Mouse (Mus musculus): Measurements from ENCODE around the gene Dbr1. TPM values are rescaled to one million over a fixed set of nuclear protein-coding genes. Genes with fewer than 3 reads are reported as not detected.
"Not testable (repeated sequence)": the region's sequence is repeated elsewhere in the genome, so short reads cannot be mapped to it uniquely, and the experiment has no call there.

Gene Dbr1
- polyA plus RNA-seq, 1 experiment from 2014 or later = 52.6 TPM

DNA sequence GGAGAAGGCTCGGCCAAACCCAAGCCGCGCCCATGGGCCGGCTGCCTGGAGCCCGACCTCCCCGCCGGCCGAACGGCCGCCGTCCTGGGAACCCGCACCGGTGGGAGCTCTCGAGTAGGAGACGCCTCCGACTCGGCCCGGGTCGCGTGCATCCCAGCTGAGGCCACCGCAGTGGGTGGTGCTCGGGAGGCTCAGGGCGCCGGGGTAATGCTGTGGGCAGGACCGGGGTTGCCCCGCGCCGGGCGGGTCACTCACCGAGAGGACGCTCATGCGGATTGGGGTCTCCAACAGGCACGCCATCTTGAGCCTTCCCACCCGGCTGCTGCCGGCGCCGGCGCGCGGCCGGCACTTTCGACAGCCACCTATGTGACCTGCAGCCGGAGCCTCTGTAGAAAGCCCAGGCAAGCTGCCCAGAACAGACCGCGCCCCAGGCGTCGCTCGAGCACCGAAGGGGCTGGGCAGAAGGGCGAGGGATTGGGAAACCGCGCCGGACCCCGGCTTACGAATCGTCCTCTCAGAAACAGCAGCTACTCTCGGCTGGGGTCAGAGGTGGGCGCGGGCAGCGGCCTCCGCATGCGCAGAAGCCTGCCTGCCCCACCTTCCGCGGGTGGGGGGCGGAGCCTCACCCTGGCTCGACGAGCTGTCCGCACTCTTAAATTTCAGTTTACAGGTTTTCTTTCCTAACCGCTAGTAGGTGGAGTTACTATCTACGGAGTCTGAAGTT is 7.1 kb upstream of the Dbr1 start, which contains the start of gene Armc8:
Armc8 (minus strand) TSS at position 553 of the 724 bp plus-strand sequence.
- peaks cover 13% of the 10 kb centered on the region for H3K27me3 ChIP-seq (ENCODE audit: poor library complexity, severe bottlenecking)
- no peaks in the 10 kb centered on the region for H3K9me3 ChIP-seq
- H3K4me1 ChIP-seq = peaks cover 23% of the 10 kb centered on the region
- no peaks in the 10 kb centered on the region for H3K36me3 ChIP-seq (replicated peaks)
- peak; percentile 89 for DNase-seq (ENCODE audit: extremely low spot score, low spot score)
- peak within 1 kb of the TSS; percentile 99 for H3K4me3 ChIP-seq
- H3K27ac ChIP-seq = peak within 1 kb of the TSS; percentile 100
- WGBS = under 1% methylated on average over 70 of the region's 70 CpGs

DNA sequence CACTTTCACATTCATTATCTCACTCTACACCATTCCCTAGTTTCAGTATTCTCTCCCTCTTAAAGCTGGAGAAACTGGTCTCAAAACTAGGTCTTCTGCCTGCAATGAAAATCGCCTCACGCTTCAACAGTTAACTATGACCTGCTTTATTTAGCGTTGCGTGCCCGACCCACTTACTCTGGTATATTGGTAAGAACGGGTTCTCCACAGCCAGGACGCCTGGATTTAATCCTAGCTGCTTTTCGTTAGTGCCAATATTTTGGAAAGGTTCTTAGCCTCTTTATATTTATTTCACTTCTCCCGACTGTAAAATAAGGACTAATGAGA is 6.6 kb upstream of the Dbr1 start:
- WGBS = 1% methylated on average over 9 of the region's 9 CpGs
- peaks cover 13% of the 10 kb centered on the region for H3K27me3 ChIP-seq (ENCODE audit: poor library complexity, severe bottlenecking)
- peak overlapping the region; percentile 100 for H3K27ac ChIP-seq
- peaks cover 19% of the 10 kb centered on the region for H3K4me1 ChIP-seq
- no peaks in the 10 kb centered on the region for H3K36me3 ChIP-seq (replicated peaks)
- no peak for DNase-seq (ENCODE audit: extremely low spot score, low spot score)
- H3K9me3 ChIP-seq = no peaks in the 10 kb centered on the region
- H3K4me3 ChIP-seq = peak overlapping the region; percentile 99

DNA sequence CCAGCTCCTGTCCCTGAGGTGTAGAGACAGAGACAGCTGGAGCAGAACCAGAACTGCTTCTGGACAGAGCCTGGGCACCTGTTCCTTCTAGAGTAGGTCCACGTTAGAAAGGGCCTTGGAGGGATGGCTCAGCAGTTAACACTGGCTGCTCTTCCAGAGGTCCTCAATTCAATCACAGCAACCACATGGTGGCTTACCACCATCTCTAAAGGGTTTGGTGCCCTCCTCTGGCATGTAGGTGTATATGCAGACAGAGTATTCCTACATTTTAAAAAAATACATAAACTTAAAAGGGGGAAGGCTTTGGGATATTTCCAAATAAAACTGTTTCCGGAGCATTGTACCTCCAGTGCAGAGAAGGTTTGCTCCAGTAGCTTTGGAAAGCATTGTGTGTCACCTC is 5.1 kb downstream of the Dbr1 start:
- DNase-seq (ENCODE audit: extremely low spot score, low spot score) = peak; percentile 23
- H3K36me3 ChIP-seq (replicated peaks) = peaks cover 78% of the 10 kb centered on the region
- no peak overlapping the region for H3K4me3 ChIP-seq
- H3K9me3 ChIP-seq = no peaks in the 10 kb centered on the region
- H3K27me3 ChIP-seq (ENCODE audit: poor library complexity, severe bottlenecking) = no peaks in the 10 kb centered on the region
- no peak overlapping the region for H3K27ac ChIP-seq
- 58% methylated on average over 2 of the region's 2 CpGs for whole genome bisulfite sequencing
- peaks cover 12% of the 10 kb centered on the region for H3K4me1 ChIP-seq

DNA sequence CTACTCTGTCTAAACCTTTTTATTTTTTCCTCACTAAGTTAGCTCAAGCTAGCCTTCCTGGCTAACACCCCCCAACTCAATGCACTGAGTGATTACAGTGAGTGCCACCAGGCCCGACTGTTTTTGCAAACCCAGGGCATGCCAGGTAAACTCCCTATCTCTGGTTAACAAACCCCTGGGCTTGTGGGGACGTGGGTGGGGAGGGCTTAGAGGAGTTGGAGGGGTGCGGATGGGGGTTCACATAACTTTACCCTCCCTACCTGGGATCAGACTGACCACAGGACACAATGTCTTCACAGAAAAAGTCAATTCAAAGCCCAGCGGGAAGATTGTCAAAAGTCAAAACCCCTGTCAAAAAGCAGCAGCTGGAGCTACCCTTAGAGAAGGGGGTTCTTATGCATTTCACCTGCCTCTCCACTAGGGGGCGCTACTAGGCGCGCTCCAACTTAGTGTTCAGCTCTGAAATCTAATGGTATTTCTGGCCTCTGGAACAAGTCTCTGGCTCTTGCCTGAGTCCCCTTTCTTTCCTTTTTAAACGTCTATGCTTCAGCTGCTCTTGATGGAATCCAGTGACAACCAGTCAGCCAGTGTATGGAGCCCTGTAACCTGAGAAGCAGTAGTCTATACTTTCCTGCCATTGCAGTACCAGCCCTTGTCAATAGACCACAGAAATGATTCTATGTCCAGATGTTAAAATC is 12.1 kb downstream of the Dbr1 start:
- H3K4me3 ChIP-seq = no peak overlapping the region
- H3K36me3 ChIP-seq (replicated peaks) = peaks cover 33% of the 10 kb centered on the region
- no peaks in the 10 kb centered on the region for H3K4me1 ChIP-seq
- peak; percentile 68 for DNase-seq (ENCODE audit: extremely low spot score, low spot score)
- H3K9me3 ChIP-seq = no peaks in the 10 kb centered on the region
- H3K27ac ChIP-seq = no peak overlapping the region
- no peaks in the 10 kb centered on the region for H3K27me3 ChIP-seq (ENCODE audit: poor library complexity, severe bottlenecking)
- WGBS = 25% methylated on average over 8 of the region's 8 CpGs

DNA sequence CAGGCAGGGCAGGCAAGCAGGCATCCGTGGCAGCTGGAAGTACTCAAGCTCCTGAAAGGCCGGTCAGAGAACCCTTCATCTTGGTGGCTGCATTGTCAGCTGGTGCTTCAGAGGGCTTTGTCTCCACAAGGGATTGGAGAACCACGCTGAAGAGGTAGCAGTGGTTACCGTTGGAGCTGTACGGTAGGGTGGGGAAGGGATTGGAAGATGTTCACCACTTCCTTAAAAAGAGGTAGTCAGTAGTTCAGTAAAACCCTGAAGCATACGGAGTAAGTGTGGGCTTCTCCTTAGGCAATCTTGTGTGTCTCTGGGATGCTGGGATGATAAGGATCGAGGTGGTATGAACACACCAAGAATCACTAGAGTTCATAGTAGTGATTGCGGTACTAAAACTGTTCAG is 15.5 kb downstream of the Dbr1 start:
- DNase-seq (ENCODE audit: extremely low spot score, low spot score) = no peak
- no peaks in the 10 kb centered on the region for H3K4me1 ChIP-seq
- peaks cover 3% of the 10 kb centered on the region; the same call in 1 of the 2 replicates for H3K9me3 ChIP-seq
- WGBS = 88% methylated on average over 8 of the region's 8 CpGs
- no peaks in the 10 kb centered on the region for H3K27me3 ChIP-seq (ENCODE audit: poor library complexity, severe bottlenecking)
- no peaks in the 10 kb centered on the region for H3K36me3 ChIP-seq (replicated peaks)
- H3K27ac ChIP-seq = 0 out of 2 replicates have a peak overlapping the region, but pooled peaks have one; percentile 30
- H3K4me3 ChIP-seq = no peak overlapping the region

DNA sequence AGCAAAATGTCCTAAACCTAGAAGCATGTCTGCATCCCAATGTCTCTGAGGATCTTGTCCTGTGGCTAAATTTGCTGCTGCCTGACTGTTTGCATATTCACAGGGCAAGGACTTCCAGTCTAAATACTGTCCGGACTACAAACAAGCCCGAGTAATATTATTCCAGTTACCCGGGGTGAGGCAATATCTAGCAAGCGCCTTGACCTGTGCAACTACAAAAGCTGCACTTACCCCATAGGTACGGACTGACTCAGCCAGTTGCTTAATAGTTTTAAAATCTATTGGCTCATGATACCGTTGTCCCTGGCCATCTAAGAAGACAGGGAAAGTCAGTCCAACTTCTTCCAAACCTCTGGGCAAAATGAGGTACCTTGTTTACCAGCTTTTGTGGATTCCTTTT is 23.5 kb downstream of the Dbr1 start:
- DNase-seq (ENCODE audit: extremely low spot score, low spot score) = not testable (repeated sequence)

DNA sequence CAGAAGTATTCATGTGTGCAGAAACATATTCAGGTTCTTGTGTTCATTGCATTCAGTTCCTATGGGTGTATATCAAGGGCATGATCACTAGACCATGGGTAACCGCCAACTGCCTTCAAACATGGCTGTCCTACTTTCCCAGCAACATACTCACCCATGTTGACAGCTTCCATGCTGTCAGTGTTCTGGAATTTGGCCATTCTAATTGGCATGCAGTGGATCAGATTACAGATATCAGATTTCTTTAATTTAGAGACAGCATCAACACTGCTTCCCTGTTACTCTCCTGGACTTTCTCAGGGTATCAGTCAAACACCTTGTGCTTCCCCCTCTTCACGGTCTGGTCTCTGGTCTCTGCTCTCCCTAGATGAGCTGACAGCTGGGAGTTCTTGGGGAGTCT is 28.0 kb downstream of the Dbr1 start:
- no peak for DNase-seq (ENCODE audit: extremely low spot score, low spot score)
- Histone ChIP-seq H3K36me3 (replicated peaks) (no peaks in the 10 kb centered on the region), H3K4me1 (peaks cover 4% of the 10 kb centered on the region), H3K9me3 (no peaks in the 10 kb centered on the region), H3K27ac (no peak overlapping the region), H3K4me3 (no peak overlapping the region), H3K27me3 (ENCODE audit: poor library complexity, severe bottlenecking) (no peaks in the 10 kb centered on the region)
- WGBS = 81% methylated on average over 2 of the region's 2 CpGs

More for the DNA sequence above, 23.5 kb downstream of the Dbr1 start:
- H3K4me3 ChIP-seq; H3K27ac ChIP-seq; H3K36me3 ChIP-seq (replicated peaks); H3K4me1 ChIP-seq; H3K27me3 ChIP-seq (ENCODE audit: poor library complexity, severe bottlenecking): not testable (repeated sequence)
- H3K9me3 ChIP-seq = peaks cover 10% of the 10 kb centered on the region; the same call in 1 of the 2 replicates
- 92% methylated on average over 6 of the region's 6 CpGs for WGBS

DNA sequence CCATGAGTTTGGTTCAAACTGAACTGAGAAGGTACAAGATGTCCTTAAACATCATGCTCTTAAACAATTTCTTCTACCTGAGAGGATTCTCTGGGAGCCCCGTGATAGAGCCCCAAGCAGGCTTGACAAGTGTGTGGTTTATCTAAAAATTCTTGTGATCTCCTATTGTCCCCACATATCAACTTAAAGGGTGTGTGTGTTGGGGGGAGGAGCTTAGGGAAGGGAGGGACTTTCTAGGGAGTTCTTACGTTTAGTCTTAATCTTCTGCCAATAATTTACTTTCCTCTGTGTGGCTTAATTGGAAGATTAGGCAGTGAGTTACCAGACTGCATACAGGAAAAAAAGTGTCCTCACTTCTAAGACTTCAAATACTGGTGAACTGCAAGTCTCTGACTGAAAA is 36.6 kb downstream of the Dbr1 start, which contains the start of gene A4gnt:
A4gnt (plus strand) TSS at position 301 of the 400 bp plus-strand sequence.
- Histone ChIP-seq H3K27ac (no peak within 1 kb of the TSS), H3K4me1 (no peaks in the 10 kb centered on the region), H3K9me3 (no peaks in the 10 kb centered on the region), H3K27me3 (ENCODE audit: poor library complexity, severe bottlenecking) (no peaks in the 10 kb centered on the region), H3K36me3 (replicated peaks) (no peaks in the 10 kb centered on the region), H3K4me3 (no peak within 1 kb of the TSS)
- WGBS = 62% methylated on average over 2 of the region's 2 CpGs
- DNase-seq (ENCODE audit: extremely low spot score, low spot score) = no peak

DNA sequence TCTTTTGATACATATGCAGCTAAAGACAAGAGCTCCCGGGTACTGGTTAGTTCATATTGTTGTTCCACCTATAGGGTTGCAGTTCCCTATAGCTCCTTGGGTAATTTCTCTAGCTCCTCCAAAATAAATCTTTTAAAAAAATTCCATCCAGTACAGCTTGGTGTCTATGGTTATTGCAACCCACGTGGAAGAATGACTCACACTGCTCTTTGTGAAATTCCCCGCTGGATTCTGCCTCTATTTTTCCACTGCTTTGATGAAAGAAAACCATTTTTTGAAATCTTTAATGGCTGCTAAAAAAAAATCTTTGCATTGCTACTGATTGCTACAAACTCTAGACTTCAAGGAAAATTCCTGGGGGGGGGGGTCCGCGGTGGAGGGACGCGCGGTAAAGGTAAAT is 44.1 kb downstream of the Dbr1 start:
- WGBS = 93% methylated on average over 8 of the region's 8 CpGs
- no peaks in the 10 kb centered on the region for H3K4me1 ChIP-seq
- no peak overlapping the region for H3K4me3 ChIP-seq
- H3K9me3 ChIP-seq = no peaks in the 10 kb centered on the region
- DNase-seq (ENCODE audit: extremely low spot score, low spot score) = no peak
- H3K27ac ChIP-seq = no peak overlapping the region
- H3K36me3 ChIP-seq (replicated peaks) = no peaks in the 10 kb centered on the region
- no peaks in the 10 kb centered on the region for H3K27me3 ChIP-seq (ENCODE audit: poor library complexity, severe bottlenecking)

DNA sequence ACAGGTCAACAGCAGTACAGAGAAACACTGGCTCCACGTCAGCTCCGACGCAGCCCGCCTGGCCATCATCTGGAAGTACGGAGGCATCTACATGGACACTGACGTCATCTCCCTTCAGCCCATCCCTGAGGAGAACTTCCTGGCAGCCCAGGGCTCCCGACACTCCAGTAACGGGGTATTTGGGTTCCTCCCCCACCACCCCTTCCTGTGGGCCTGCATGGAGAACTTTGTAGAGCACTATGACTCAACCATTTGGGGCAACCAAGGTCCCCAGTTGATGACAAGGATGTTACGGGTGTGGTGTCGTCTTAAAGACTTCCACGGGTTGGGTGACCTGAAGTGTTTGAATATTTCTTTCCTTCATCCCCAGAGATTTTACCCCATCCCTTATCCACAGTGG is 44.6 kb downstream of the Dbr1 start:
- Histone ChIP-seq H3K4me3 (no peak overlapping the region), H3K27ac (no peak overlapping the region), H3K36me3 (replicated peaks) (no peaks in the 10 kb centered on the region), H3K9me3 (no peaks in the 10 kb centered on the region), H3K27me3 (ENCODE audit: poor library complexity, severe bottlenecking) (no peaks in the 10 kb centered on the region), H3K4me1 (no peaks in the 10 kb centered on the region)
- WGBS = 92% methylated on average over 11 of the region's 11 CpGs
- DNase-seq (ENCODE audit: extremely low spot score, low spot score) = no peak

DNA sequence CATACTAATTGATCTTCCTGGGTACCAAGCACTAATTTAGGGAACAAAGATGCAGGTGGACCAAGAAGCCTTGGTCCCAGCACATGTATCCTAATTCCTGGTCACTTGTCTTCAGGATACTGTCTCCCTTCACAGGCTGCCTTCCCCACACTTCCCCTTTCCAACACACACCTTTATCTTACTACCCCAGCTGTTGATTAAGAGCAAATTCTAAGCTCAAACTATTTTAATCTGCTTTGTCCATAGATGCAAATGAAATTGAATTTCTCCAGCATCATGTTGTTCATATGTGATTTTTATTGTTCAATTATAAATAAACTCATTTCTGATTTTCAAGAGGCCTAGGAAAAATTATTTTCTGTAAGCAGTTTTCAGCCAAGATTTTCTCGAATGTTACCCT is 46.4 kb downstream of the Dbr1 start:
- H3K4me1 ChIP-seq = no peaks in the 10 kb centered on the region
- no peak overlapping the region for H3K4me3 ChIP-seq
- H3K27ac ChIP-seq = no peak overlapping the region
- H3K36me3 ChIP-seq (replicated peaks) = no peaks in the 10 kb centered on the region
- no peaks in the 10 kb centered on the region for H3K9me3 ChIP-seq
- WGBS = 89% methylated on average over 1 of the region's 1 CpGs
- no peak for DNase-seq (ENCODE audit: extremely low spot score, low spot score)
- H3K27me3 ChIP-seq (ENCODE audit: poor library complexity, severe bottlenecking) = no peaks in the 10 kb centered on the region

DNA sequence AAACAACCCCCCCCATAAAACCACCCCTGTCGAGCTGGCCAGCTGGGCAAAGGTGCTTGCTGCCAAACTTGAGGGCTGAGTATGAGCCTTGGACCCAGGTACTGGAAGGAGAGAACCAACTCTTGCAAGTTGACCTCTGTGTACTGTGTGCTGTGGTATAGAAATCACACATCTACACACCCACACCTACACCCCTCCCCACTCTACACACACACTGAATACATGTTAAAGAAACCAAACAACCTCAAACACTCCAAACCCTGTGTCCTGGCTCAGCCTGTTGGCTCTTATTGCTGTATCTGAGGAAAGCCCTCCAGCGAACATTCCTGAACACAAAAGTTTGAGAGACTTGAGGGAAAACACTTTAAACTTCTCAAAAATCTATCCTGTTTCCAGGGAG is 47.4 kb downstream of the Dbr1 start:
- no peak overlapping the region for H3K4me3 ChIP-seq
- 77% methylated on average over 2 of the region's 2 CpGs for WGBS

DNA sequence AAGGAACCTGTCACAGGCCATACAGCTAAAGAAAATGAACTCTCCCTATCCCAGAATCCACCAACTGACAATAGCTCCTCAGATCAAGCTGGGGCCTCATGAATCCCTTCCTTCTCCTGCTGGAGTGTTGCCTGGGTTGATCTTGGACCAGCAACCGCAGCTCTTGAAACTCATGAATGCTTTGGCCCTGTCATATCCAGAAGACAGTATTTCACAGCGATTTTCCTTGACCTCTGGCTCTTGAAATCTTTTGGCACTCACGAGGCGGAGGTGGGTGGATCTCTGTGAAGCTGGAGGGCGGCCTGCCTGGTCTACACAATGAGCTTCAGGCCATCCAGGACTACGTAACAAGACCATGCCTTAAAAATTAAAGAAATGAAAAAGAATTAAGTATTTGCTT is 48.5 kb downstream of the Dbr1 start:
- 84% methylated on average over 6 of the region's 6 CpGs for WGBS

More for the DNA sequence above, 47.4 kb downstream of the Dbr1 start:
- no peaks in the 10 kb centered on the region for H3K36me3 ChIP-seq (replicated peaks)
- DNase-seq (ENCODE audit: extremely low spot score, low spot score) = no peak
- no peaks in the 10 kb centered on the region for H3K27me3 ChIP-seq (ENCODE audit: poor library complexity, severe bottlenecking)
- H3K4me1 ChIP-seq = no peaks in the 10 kb centered on the region
- H3K27ac ChIP-seq = no peak overlapping the region
- H3K9me3 ChIP-seq = no peaks in the 10 kb centered on the region

More for the DNA sequence above, 48.5 kb downstream of the Dbr1 start:
- Histone ChIP-seq H3K9me3 (no peaks in the 10 kb centered on the region), H3K27me3 (ENCODE audit: poor library complexity, severe bottlenecking) (no peaks in the 10 kb centered on the region), H3K36me3 (replicated peaks) (no peaks in the 10 kb centered on the region), H3K27ac (no peak overlapping the region), H3K4me1 (peaks cover 9% of the 10 kb centered on the region), H3K4me3 (no peak overlapping the region)
- no peak for DNase-seq (ENCODE audit: extremely low spot score, low spot score)
